Mouse (Mus musculus): ENCODE results near the gene Fzd5.

The Fzd5 gene

DNA sequence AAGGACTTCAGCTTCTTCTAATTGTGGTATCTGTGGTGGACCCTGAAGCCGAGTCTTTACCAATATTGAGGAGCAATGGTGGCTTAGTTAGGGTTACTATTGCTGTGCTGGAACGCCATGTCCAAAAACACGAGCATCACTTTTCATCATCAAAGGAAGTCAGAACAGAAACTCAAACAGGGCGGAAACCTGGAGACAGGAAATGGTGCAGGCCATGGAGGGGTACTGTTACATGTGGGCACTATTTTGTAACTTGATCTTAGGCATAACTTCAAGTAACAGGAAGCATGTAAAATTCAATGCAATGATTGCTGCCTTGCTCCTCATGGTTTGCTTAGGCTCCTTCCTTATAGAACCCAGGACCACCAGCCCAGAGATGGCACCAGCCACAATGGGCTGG is 49.5 kb downstream of the Fzd5 start:
- DNase-seq (ENCODE audit: low spot score in 2 of 2): no peak

DNA sequence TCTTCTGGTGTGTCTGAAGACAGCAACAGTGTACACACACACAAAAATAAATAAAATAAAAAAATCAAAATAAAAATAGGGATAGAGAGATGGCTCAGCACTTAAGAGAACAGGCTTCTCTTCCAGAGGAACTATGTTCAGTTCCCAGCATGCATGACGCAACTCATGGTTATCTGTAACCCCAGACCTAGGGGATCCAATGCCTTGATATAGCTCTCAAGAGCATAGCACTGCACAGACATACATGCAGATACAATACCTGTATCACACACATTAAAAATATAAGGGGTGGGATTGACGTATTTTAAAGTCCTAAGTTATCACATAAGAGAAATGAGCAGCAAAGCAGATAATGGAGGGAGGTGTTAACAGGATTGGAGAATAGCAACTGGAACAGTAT is 53.1 kb downstream of the Fzd5 start:
- DNase-seq (ENCODE audit: low spot score in 2 of 2): no peak

DNA sequence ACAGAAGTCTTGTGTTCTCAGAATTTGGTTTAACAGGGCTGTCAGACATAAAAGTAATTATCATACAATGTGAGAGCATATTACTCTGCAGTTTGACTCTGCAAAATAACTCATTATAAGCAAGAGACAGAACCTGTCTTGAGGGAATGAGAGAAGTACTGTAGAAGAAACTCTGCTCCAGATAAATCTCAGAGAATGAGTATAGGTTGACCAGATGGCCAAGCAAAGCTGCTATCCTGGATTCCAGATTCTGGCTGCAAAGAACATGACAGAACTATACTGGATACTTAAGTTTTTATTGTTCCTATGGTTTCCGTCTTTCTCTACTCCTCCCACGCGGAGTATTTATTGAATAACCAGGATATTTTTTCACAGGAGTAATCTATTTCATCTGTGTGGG is 54.5 kb downstream of the Fzd5 start:
- no peak for DNase-seq (ENCODE audit: low spot score in 2 of 2)

DNA sequence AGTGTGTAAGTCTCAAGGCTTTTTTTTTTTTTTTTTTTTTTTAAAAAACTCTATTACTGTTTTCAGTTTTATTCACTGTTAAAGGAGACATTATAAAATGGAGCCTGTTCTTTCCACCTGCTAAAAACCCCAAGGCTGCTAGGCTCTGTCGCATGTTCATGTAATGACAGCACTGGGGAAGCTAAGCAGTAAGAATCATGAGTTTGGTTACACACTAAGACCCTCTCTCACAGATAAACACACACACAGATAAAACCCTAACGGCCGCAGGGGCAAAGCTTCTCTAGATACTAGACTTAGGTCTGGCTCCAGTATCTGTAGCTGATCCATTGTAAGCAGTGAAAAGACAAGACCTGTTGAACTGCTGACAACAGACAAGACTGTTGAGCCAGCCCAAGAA is 56.1 kb downstream of the Fzd5 start:
- DNase-seq (ENCODE audit: low spot score in 2 of 2): no peak
